Mouse (Mus musculus): ENCODE data around the gene Snx11. TPM values are rescaled to one million over a fixed set of nuclear protein-coding genes. Genes with fewer than 3 reads are reported as not detected.
A peak's percentile ranks its signal among the peaks of the same experiment; 100 is the strongest.
"Not testable (repeated sequence)": the region's sequence is repeated elsewhere in the genome, so short reads cannot be mapped to it uniquely, and the experiment has no call there.

Gene Snx11
- polyA plus RNA-seq, 1 experiment from 2014 or later = 15.3 TPM

DNA sequence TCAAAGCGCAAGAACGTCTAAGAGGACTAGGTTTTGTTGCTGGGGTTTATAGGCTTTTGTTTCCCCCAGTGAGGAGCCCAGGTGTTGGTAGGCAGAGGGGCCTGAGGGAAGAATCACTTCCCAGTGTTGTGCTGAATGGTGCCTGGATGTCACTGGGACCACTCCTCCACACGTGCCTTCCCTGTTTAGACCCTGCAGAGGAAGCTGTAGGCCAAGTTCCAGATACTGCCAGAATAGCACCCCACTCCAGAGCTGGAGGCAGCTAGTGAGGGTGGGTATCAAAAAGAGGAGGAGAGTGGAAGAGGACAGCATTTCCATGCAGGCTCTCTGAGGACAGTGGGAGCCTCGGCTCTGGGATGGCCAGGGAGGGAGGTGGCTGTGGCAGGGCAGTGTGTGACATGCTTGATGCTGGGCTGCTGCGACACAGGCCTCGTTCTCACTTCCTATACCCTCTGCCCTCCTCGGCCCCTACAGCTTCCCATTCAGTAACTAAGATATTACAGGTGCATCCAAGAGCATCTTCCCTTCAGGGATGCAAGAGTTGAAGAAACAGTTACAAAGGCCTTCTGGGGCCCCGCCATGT is 40.9 kb upstream of the Snx11 start:
- Histone ChIP-seq H3K36me3 (ENCODE audit: control insufficient read depth, insufficient read depth, low read length) (peaks cover 36% of the 10 kb centered on the region), H3K27ac (ENCODE audit: low read depth, low read length) (no peak overlapping the region), H3K9me3 (ENCODE audit: control insufficient read depth, low read length) (no peaks in the 10 kb centered on the region), H3K27me3 (ENCODE audit: control insufficient read depth, insufficient read depth, low read length) (no peaks in the 10 kb centered on the region), H3K9ac (ENCODE audit: low read length) (no peak overlapping the region), H3K4me1 (ENCODE audit: control insufficient read depth, insufficient read depth, low read length) (peaks cover 9% of the 10 kb centered on the region), H3K4me2 (no peak overlapping the region), H3K4me3 (ENCODE audit: low read depth, low read length) (no peak overlapping the region)
- 82% methylated on average over 8 of the region's 8 CpGs for WGBS
- no peak for ATAC-seq (ENCODE audit: low FRiP score)
- DNase-seq (ENCODE audit: low spot score, missing footprints) = peak; percentile 67

DNA sequence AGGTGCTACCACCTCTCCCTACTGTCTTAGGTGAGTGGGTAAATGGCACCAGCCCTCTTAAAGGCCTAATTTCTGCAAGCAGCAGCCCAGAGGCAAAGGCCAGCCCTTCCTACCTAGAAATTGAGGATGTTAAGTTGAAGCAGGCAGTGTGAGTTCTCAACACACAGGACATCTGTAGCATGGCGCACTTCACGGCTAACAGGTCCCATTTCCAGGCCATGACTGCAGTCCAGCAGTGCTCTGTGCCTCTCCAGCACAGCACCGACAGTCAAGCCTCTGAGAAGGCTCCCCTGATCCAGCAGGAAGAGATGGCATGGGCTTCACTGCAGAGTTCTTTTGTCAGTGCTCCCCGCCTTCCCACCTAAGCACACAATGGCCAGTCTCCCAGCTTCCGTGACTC is 39.6 kb upstream of the Snx11 start:
- WGBS = 55% methylated on average over 5 of the region's 5 CpGs
- no peak for DNase-seq (ENCODE audit: low spot score, missing footprints)
- no peak overlapping the region for H3K9ac ChIP-seq (ENCODE audit: low read length)
- H3K27me3 ChIP-seq (ENCODE audit: control insufficient read depth, insufficient read depth, low read length) = no peaks in the 10 kb centered on the region
- H3K36me3 ChIP-seq (ENCODE audit: control insufficient read depth, insufficient read depth, low read length) = peaks cover 35% of the 10 kb centered on the region
- H3K4me3 ChIP-seq (ENCODE audit: low read depth, low read length) = no peak overlapping the region
- no peak overlapping the region for H3K4me2 ChIP-seq
- peaks cover 3% of the 10 kb centered on the region; the same call in 1 of the 2 replicates for H3K4me1 ChIP-seq (ENCODE audit: control insufficient read depth, insufficient read depth, low read length)
- no peaks in the 10 kb centered on the region for H3K9me3 ChIP-seq (ENCODE audit: control insufficient read depth, low read length)
- no peak for ATAC-seq (ENCODE audit: low FRiP score)
- H3K27ac ChIP-seq (ENCODE audit: low read depth, low read length) = no peak overlapping the region

DNA sequence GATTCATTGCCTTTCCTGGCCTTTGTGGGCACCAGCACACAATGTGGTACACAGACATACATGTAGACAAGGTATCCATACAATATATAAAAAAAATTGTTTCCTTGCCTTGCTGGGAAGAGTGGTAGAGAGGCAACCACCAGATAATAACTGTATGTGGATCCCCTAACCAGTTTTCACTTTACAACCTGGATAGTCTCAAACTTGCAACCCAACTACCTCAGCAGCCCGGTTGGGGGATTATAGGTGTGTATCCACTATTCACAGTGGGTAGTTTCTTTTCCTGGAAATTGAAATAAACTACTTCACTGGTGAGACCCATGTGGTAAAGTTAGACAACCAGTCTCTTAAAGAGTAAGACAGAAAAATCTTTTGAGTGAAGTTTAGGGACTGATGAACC is 39.1 kb upstream of the Snx11 start:
- Histone ChIP-seq H3K9me3 (ENCODE audit: control insufficient read depth, low read length) (no peaks in the 10 kb centered on the region), H3K4me3 (ENCODE audit: low read depth, low read length) (no peak overlapping the region), H3K9ac (ENCODE audit: low read length) (no peak overlapping the region), H3K4me2 (no peak overlapping the region), H3K4me1 (ENCODE audit: control insufficient read depth, insufficient read depth, low read length) (peaks cover 3% of the 10 kb centered on the region; the same call in 1 of the 2 replicates), H3K27me3 (ENCODE audit: control insufficient read depth, insufficient read depth, low read length) (no peaks in the 10 kb centered on the region), H3K27ac (ENCODE audit: low read depth, low read length) (no peak overlapping the region), H3K36me3 (ENCODE audit: control insufficient read depth, insufficient read depth, low read length) (peaks cover 32% of the 10 kb centered on the region)
- DNase-seq (ENCODE audit: low spot score, missing footprints) (peak; percentile 65), ATAC-seq (ENCODE audit: low FRiP score) (no peak)
- 97% methylated on average over 1 of the region's 1 CpGs for whole genome bisulfite sequencing

DNA sequence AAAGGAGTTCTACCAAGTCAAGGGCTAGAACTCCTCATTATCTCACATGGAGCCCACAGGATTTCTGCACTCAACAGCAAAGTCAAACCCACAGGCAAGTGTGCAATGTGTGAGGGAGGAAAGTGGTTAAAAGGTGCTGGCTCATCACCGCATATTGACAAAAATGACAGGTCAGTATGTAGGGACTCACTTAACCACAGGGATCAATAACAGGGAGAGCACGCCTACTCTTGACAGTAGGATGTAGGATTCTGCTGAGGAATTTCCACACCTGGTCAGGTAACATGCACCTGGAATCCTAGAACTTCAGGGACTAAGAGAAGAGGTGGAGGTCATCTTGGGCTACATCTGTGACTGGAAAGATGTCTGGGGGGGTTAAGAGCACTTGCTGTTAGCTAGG is 38.5 kb upstream of the Snx11 start:
- peaks cover 26% of the 10 kb centered on the region for H3K36me3 ChIP-seq (ENCODE audit: control insufficient read depth, insufficient read depth, low read length)
- no peak for ATAC-seq (ENCODE audit: low FRiP score)

DNA sequence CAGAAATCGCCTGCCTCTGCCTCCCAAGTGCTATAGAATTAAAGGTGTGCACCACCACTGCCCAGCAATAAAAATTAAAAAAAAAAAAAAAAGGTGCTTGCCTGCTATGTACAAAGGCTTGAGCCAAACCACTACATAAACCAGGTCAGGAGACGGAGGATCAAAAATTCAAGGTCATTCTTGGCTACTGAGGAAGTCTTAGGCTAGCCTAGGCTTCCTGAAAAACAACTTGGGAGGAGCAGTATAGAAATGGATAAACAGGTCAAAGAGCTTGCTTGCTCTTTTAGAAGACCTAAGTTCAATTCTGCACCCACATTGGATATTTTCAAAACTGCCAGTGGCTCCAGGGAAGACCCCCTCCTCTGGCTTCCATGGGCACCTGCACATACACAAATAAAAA is 37.1 kb upstream of the Snx11 start:
- WGBS = 91% methylated on average over 2 of the region's 2 CpGs
- H3K27me3 ChIP-seq (ENCODE audit: control insufficient read depth, insufficient read depth, low read length) = no peaks in the 10 kb centered on the region
- ATAC-seq (ENCODE audit: low FRiP score) = no peak

More for the DNA sequence above, 38.5 kb upstream of the Snx11 start:
- 95% methylated on average over 2 of the region's 2 CpGs for WGBS
- DNase-seq (ENCODE audit: low spot score, missing footprints) = no peak
- H3K27ac ChIP-seq (ENCODE audit: low read depth, low read length) = no peak overlapping the region
- H3K4me3 ChIP-seq (ENCODE audit: low read depth, low read length) = no peak overlapping the region
- peaks cover 3% of the 10 kb centered on the region; the same call in 1 of the 2 replicates for H3K4me1 ChIP-seq (ENCODE audit: control insufficient read depth, insufficient read depth, low read length)
- H3K27me3 ChIP-seq (ENCODE audit: control insufficient read depth, insufficient read depth, low read length) = no peaks in the 10 kb centered on the region
- no peak overlapping the region for H3K9ac ChIP-seq (ENCODE audit: low read length)
- H3K4me2 ChIP-seq = no peak overlapping the region
- H3K9me3 ChIP-seq (ENCODE audit: control insufficient read depth, low read length) = no peaks in the 10 kb centered on the region

DNA sequence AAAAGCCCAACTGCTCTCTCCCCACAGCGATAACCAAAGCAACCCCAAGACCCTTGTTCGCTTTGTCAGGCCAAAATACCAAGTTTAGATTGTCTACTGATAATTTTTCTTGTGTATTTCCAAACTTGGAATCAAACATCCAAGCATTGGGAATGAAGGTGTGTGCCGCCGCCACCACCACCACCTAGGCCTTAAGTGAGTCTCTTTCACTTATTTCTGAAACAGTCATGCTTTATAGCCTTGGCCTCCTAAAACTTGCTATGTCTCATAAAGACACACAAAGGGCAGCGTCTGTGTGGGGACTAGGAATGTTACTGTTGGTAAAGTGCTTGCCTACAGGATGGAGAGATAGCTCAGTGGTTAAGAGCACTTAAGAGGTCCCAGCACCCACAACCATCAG is 36.6 kb upstream of the Snx11 start:
- no peak overlapping the region for H3K4me2 ChIP-seq
- ATAC-seq (ENCODE audit: low FRiP score) (no peak), DNase-seq (ENCODE audit: low spot score, missing footprints) (peak; percentile 66)
- H3K9ac ChIP-seq (ENCODE audit: low read length) = no peak overlapping the region
- no peak overlapping the region for H3K27ac ChIP-seq (ENCODE audit: low read depth, low read length)
- H3K9me3 ChIP-seq (ENCODE audit: control insufficient read depth, low read length) = no peaks in the 10 kb centered on the region
- peaks cover 29% of the 10 kb centered on the region for H3K36me3 ChIP-seq (ENCODE audit: control insufficient read depth, insufficient read depth, low read length)
- no peak overlapping the region for H3K4me3 ChIP-seq (ENCODE audit: low read depth, low read length)
- no peaks in the 10 kb centered on the region for H3K27me3 ChIP-seq (ENCODE audit: control insufficient read depth, insufficient read depth, low read length)
- peaks cover 3% of the 10 kb centered on the region; the same call in 1 of the 2 replicates for H3K4me1 ChIP-seq (ENCODE audit: control insufficient read depth, insufficient read depth, low read length)
- 90% methylated on average over 5 of the region's 5 CpGs for WGBS

More for the DNA sequence above, 37.1 kb upstream of the Snx11 start:
- no peak overlapping the region for H3K4me3 ChIP-seq (ENCODE audit: low read depth, low read length)
- H3K4me1 ChIP-seq (ENCODE audit: control insufficient read depth, insufficient read depth, low read length) = peaks cover 3% of the 10 kb centered on the region; the same call in 1 of the 2 replicates
- no peak overlapping the region for H3K9ac ChIP-seq (ENCODE audit: low read length)
- peak; percentile 70 for DNase-seq (ENCODE audit: low spot score, missing footprints)
- H3K9me3 ChIP-seq (ENCODE audit: control insufficient read depth, low read length) = no peaks in the 10 kb centered on the region
- H3K27ac ChIP-seq (ENCODE audit: low read depth, low read length) = no peak overlapping the region
- no peak overlapping the region for H3K4me2 ChIP-seq
- H3K36me3 ChIP-seq (ENCODE audit: control insufficient read depth, insufficient read depth, low read length) = peaks cover 26% of the 10 kb centered on the region

DNA sequence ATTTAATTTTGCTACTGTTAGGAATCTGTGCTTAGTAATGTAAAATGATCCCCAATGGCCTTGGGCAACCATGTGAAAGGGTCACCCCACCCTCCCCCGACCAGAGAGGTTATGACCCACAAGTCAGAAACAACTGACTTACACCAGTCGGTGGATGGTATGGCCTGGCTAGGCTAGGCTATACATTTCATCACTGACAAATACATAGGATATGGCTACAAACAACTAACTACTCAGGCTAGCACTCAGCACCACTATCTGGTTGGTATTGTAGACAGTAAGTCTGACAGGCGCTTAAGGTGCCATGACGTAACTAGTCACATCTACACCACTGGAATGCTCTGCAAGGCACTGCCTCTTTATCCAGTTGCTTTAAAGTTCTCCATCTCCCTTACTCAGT is 36.1 kb upstream of the Snx11 start:
- Histone ChIP-seq H3K9me3 (ENCODE audit: control insufficient read depth, low read length) (no peaks in the 10 kb centered on the region), H3K4me1 (ENCODE audit: control insufficient read depth, insufficient read depth, low read length) (peaks cover 3% of the 10 kb centered on the region; the same call in 1 of the 2 replicates), H3K4me2 (no peak overlapping the region), H3K27ac (ENCODE audit: low read depth, low read length) (no peak overlapping the region), H3K9ac (ENCODE audit: low read length) (no peak overlapping the region), H3K36me3 (ENCODE audit: control insufficient read depth, insufficient read depth, low read length) (peaks cover 34% of the 10 kb centered on the region), H3K4me3 (ENCODE audit: low read depth, low read length) (no peak overlapping the region), H3K27me3 (ENCODE audit: control insufficient read depth, insufficient read depth, low read length) (no peaks in the 10 kb centered on the region)
- ATAC-seq (ENCODE audit: low FRiP score) (no peak), DNase-seq (ENCODE audit: low spot score, missing footprints) (peak; percentile 86)
- 88% methylated on average over 4 of the region's 4 CpGs for WGBS

DNA sequence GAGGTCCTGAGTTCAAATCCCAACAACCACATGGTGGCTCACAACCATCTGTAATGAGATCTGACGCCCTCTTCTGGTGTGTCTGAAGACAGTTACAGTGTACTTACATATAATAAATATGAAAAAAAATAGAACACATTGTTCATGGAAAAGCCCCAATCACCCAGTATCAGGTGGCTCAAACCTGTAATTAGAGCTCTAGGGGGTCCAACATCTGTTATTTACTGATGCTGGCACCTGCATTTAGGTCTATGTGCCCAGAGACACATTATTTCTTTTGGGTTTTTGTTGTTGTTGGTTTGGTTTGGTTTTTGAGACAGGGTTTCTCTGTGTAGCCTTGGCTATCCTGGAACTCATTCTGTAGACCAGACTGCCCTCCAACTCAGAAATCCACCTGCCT is 33.8 kb upstream of the Snx11 start:
- not testable (repeated sequence) for H3K27me3 ChIP-seq (ENCODE audit: control insufficient read depth, insufficient read depth, low read length); H3K4me2 ChIP-seq; H3K9ac ChIP-seq (ENCODE audit: low read length); H3K4me1 ChIP-seq (ENCODE audit: control insufficient read depth, insufficient read depth, low read length); ATAC-seq (ENCODE audit: low FRiP score); H3K4me3 ChIP-seq (ENCODE audit: low read depth, low read length); DNase-seq (ENCODE audit: low spot score, missing footprints); H3K9me3 ChIP-seq (ENCODE audit: control insufficient read depth, low read length); H3K27ac ChIP-seq (ENCODE audit: low read depth, low read length)
- peaks cover 32% of the 10 kb centered on the region for H3K36me3 ChIP-seq (ENCODE audit: control insufficient read depth, insufficient read depth, low read length)
- WGBS = 87% methylated on average over 1 of the region's 1 CpGs

DNA sequence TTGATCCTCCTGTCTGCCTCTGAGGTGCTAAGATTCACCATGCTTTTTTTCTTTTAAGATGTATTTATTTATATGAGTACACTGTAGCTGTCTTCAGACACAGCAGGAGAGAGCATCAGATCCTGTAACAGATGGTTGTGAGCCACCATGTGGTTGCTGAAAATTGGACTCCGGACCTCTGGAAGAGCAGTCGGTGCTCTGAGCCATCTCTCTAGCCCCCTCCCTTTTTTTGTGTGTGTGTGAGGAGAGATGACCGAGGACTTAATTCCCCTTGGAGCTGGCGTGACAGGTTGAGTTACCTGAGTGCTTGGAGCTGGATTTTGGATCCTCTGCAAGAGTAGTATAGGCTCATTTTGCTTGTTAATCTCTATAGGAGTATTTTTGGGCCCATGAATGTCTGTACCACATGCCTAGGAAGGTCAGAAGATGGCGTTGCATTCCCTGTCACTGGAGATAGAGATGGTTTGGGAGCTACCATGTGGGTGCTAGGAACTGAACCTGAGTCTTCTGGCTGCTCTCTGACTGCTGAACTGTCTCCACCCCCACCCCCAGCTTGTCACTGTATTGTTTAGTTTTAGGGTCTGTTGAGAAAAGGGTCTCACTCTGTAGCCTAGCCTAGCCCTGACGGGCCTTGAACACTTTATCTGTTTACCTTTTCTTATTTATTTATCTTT is 32.3 kb upstream of the Snx11 start:
- DNase-seq (ENCODE audit: low spot score, missing footprints) (no peak), ATAC-seq (ENCODE audit: low FRiP score) (no peak)
- 90% methylated on average over 6 of the region's 6 CpGs for WGBS
- Histone ChIP-seq H3K4me2 (no peak overlapping the region), H3K27ac (ENCODE audit: low read depth, low read length) (no peak overlapping the region), H3K36me3 (ENCODE audit: control insufficient read depth, insufficient read depth, low read length) (peaks cover 30% of the 10 kb centered on the region), H3K9me3 (ENCODE audit: control insufficient read depth, low read length) (no peaks in the 10 kb centered on the region), H3K27me3 (ENCODE audit: control insufficient read depth, insufficient read depth, low read length) (no peaks in the 10 kb centered on the region), H3K4me3 (ENCODE audit: low read depth, low read length) (no peak overlapping the region), H3K9ac (ENCODE audit: low read length) (no peak overlapping the region), H3K4me1 (ENCODE audit: control insufficient read depth, insufficient read depth, low read length) (no peaks in the 10 kb centered on the region)
